Mouse (Mus musculus): Measurements from ENCODE around the gene Arhgef28. TPM values are rescaled to one million over a fixed set of nuclear protein-coding genes. Genes with fewer than 3 reads are reported as not detected.

The Arhgef28 gene
- polyA plus RNA-seq, 1 experiment, result 8.7 TPM

DNA sequence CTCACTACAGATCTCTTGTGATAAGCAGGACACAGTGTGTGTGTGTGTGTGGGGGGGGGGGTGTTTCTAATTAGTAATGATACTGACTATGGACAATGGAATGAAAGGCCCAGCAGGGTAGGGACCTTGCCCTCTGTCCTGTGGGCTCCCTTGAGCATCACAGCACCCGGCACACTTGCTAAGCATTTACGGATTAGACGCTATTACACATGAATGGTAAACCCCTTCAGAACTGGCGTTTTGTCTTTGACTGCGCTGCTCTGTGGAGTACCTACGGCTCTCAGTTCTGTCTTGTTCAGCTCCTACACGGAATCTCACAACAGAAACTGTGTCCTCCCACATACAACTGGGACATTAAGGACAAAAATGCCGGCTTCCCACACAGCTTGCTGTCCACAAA lies 151.0 kb downstream of the Arhgef28 start:
- Histone ChIP-seq H3K27me3 (ENCODE audit: control insufficient read depth, insufficient read depth, low read length) (no peaks in the 10 kb centered on the region), H3K4me3 (replicated peaks; ENCODE audit: insufficient read depth, low read depth, low read length) (no peak overlapping the region), H3K27ac (ENCODE audit: insufficient read depth, low read length) (0 out of 2 replicates have a peak overlapping the region, but pooled peaks have one; percentile 11), H3K4me1 (ENCODE audit: control insufficient read depth, insufficient read depth, low read length) (no peaks in the 10 kb centered on the region)
- no peak for DNase-seq
- WGBS, result 21% methylated on average over 8 of the region's 8 CpGs
- TF ChIP-seq POLR2A (IDR thresholded peaks at IDR 0.05; ENCODE audit: borderline replicate concordance, insufficient read depth, low read length), result no peak
- TF ChIP-seq CTCF (IDR thresholded peaks at IDR 0.05; ENCODE audit: borderline replicate concordance, insufficient read depth, low read depth, low read length), result no peak

DNA sequence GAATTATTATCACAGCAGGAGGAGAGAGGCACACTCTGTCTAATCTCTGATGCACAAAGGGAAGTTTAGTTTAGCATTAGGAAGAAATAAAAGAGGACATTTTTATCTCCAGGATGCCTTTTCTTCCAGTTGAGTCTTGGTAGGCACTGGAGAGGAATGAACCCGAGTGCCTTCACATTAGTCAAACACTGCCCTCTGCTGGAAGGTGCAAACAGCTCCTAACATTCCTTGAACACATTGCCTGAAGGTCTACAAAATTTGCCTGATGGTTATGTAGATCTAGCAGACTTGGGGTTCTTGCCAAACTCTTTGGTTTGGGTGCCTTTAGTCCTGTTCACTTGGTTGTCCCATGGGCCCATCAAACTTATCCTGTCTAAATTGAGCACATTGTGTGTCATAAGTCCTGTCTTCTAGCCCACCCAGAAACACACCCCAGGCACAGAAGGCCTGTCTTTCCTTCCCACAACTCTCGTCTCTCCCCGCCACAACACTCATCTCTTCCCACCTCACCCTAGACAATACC lies 165.6 kb downstream of the Arhgef28 start:
- H3K4me3 ChIP-seq (replicated peaks; ENCODE audit: insufficient read depth, low read depth, low read length), result no peak overlapping the region
- H3K27ac ChIP-seq (ENCODE audit: insufficient read depth, low read length), result no peak overlapping the region
- no peaks in the 10 kb centered on the region for H3K27me3 ChIP-seq (ENCODE audit: control insufficient read depth, insufficient read depth, low read length)
- DNase-seq, result no peak
- TF ChIP-seq CTCF (IDR thresholded peaks at IDR 0.05; ENCODE audit: borderline replicate concordance, insufficient read depth, low read depth, low read length), result no peak
- TF ChIP-seq POLR2A (IDR thresholded peaks at IDR 0.05; ENCODE audit: borderline replicate concordance, insufficient read depth, low read length), result no peak
- 63% methylated on average over 3 of the region's 3 CpGs for WGBS
- H3K4me1 ChIP-seq (ENCODE audit: control insufficient read depth, insufficient read depth, low read length), result no peaks in the 10 kb centered on the region

DNA sequence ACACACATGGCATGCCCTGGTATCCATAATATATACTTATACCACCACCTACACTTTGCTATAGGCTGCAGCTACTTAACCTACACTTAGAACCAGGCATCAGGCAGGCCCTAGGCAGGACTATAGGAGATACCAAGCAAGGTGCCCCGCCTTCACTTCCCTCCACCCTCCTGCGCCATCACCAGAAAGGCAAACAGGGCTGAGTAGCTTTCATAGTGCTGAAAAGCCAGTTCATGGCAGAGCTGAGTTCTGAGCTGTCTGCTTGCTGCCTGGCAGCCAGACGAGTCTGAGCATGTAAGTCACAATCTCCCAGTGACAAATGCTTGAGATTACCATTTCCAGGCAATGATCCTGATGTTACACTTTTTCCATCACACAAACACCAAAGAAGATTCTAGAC lies 167.5 kb downstream of the Arhgef28 start:
- WGBS, result 77% methylated on average over 3 of the region's 3 CpGs
- no peak overlapping the region for H3K27ac ChIP-seq (ENCODE audit: insufficient read depth, low read length)

DNA sequence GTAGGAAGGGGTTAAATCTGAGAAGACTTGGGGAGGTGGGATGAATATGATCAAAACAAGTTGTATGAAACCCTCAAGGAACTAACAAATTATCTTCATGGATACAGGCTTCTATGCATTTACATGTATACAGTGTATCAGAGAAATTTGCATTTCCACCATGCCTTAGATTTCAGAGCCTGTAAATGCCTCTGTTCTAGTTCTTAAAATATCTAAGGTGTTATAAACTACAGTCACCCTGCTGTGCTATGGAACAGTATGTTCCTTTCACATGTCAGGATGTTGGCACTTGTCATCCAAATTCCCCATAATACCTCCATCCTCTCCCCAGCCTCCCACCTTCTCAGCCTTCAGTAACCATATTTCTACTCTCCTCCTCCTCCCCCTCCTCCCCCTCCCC lies 168.5 kb downstream of the Arhgef28 start:
- Histone ChIP-seq H3K4me1 (ENCODE audit: control insufficient read depth, insufficient read depth, low read length) (no peaks in the 10 kb centered on the region), H3K27ac (ENCODE audit: insufficient read depth, low read length) (no peak overlapping the region), H3K4me3 (replicated peaks; ENCODE audit: insufficient read depth, low read depth, low read length) (no peak overlapping the region), H3K27me3 (ENCODE audit: control insufficient read depth, insufficient read depth, low read length) (no peaks in the 10 kb centered on the region)
- no peak for TF ChIP-seq CTCF (IDR thresholded peaks at IDR 0.05; ENCODE audit: borderline replicate concordance, insufficient read depth, low read depth, low read length)
- no peak for TF ChIP-seq POLR2A (IDR thresholded peaks at IDR 0.05; ENCODE audit: borderline replicate concordance, insufficient read depth, low read length)
- DNase-seq, result no peak

More for the DNA sequence above, 167.5 kb downstream of the Arhgef28 start:
- no peaks in the 10 kb centered on the region for H3K4me1 ChIP-seq (ENCODE audit: control insufficient read depth, insufficient read depth, low read length)
- no peaks in the 10 kb centered on the region for H3K27me3 ChIP-seq (ENCODE audit: control insufficient read depth, insufficient read depth, low read length)
- DNase-seq, result no peak
- H3K4me3 ChIP-seq (replicated peaks; ENCODE audit: insufficient read depth, low read depth, low read length), result no peak overlapping the region
- TF ChIP-seq POLR2A (IDR thresholded peaks at IDR 0.05; ENCODE audit: borderline replicate concordance, insufficient read depth, low read length), result no peak
- no peak for TF ChIP-seq CTCF (IDR thresholded peaks at IDR 0.05; ENCODE audit: borderline replicate concordance, insufficient read depth, low read depth, low read length)

DNA sequence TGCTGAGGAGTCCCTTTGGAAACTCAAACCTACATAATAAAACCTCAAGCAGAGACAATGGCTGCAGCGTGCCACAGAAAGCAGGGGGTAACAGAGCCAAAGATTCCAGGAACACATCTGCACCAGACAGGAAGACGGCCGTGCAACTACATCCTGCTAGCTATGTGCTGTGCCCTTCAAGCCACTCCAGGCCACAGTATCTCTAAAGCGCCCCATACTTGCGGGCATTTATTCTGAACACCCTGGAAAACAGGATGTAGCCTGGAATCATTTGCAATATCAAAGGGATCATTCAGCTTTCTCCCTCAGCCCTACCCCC lies 174.6 kb downstream of the Arhgef28 start:
- Histone ChIP-seq H3K27me3 (ENCODE audit: control insufficient read depth, insufficient read depth, low read length) (no peaks in the 10 kb centered on the region), H3K4me1 (ENCODE audit: control insufficient read depth, insufficient read depth, low read length) (no peaks in the 10 kb centered on the region), H3K4me3 (replicated peaks; ENCODE audit: insufficient read depth, low read depth, low read length) (peak overlapping the region; percentile 34), H3K27ac (ENCODE audit: insufficient read depth, low read length) (no peak overlapping the region)
- no peak for DNase-seq
- TF ChIP-seq CTCF (IDR thresholded peaks at IDR 0.05; ENCODE audit: borderline replicate concordance, insufficient read depth, low read depth, low read length) (no peak), POLR2A (IDR thresholded peaks at IDR 0.05; ENCODE audit: borderline replicate concordance, insufficient read depth, low read length) (no peak)
- WGBS, result 31% methylated on average over 5 of the region's 5 CpGs

DNA sequence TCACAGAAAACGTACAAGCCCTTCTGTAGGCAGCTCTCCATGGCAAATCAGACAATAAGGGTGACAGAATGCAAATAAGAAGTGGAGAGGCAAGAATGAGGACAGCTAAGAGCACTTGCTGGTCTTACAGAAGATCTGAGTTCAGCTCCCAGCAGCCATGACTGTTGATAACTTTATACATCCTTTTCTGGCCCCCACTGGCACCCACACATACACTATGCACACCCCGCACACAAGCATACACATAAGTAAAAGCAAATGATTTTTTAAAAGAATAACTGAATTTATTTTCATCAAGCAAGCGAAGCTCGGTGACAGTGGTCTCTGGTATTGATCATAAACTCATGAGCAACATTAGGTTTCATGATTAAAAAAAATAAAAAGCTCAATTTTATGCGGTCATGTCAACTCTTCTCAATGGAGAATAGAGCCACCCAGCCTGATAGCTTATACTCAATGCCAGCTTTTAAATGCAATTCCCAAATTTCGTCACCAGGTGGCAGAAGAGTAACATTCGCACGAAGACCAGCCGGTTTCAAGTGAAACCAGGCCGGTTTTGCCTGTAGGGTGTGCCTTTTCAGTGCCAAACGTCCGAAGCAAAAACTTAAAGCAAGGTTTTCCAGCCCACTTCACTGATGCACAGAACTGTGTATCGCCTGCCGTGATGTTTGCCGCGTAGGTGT lies 175.1 kb downstream of the Arhgef28 start:
- peak; percentile 63 to 67 for DNase-seq
- Histone ChIP-seq H3K4me1 (ENCODE audit: control insufficient read depth, insufficient read depth, low read length) (no peaks in the 10 kb centered on the region), H3K27ac (ENCODE audit: insufficient read depth, low read length) (no peak overlapping the region), H3K4me3 (replicated peaks; ENCODE audit: insufficient read depth, low read depth, low read length) (peak overlapping the region; percentile 34), H3K27me3 (ENCODE audit: control insufficient read depth, insufficient read depth, low read length) (no peaks in the 10 kb centered on the region)
- TF ChIP-seq POLR2A (IDR thresholded peaks at IDR 0.05; ENCODE audit: borderline replicate concordance, insufficient read depth, low read length), result no peak
- TF ChIP-seq CTCF (IDR thresholded peaks at IDR 0.05; ENCODE audit: borderline replicate concordance, insufficient read depth, low read depth, low read length), result peak; percentile 75
- WGBS, result 11% methylated on average over 16 of the region's 16 CpGs

DNA sequence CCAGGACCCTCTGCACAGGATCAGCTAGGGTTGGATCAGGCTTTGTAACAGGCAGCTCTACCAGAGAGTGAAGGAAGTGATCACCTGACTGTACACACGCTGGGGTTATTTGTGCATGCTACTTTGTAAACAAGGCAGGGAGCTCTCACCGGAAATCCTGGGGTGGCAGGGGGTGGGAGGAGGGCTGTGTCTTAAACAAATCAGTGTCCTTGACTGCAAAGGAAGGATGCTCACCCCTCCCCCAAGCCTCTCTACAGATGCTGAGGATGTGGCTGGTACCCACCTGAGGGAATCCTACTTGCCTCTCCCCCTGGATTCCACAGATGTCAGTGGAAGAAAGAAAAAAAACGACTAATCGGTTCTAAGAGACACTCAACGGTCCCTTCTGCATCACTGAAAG lies 176.2 kb downstream of the Arhgef28 start:
- no peak for DNase-seq
- 22% methylated on average over 5 of the region's 5 CpGs for WGBS
- Histone ChIP-seq H3K27ac (ENCODE audit: insufficient read depth, low read length) (no peak overlapping the region), H3K27me3 (ENCODE audit: control insufficient read depth, insufficient read depth, low read length) (no peaks in the 10 kb centered on the region), H3K4me3 (replicated peaks; ENCODE audit: insufficient read depth, low read depth, low read length) (no peak overlapping the region), H3K4me1 (ENCODE audit: control insufficient read depth, insufficient read depth, low read length) (no peaks in the 10 kb centered on the region)
- TF ChIP-seq CTCF (IDR thresholded peaks at IDR 0.05; ENCODE audit: borderline replicate concordance, insufficient read depth, low read depth, low read length) (no peak), POLR2A (IDR thresholded peaks at IDR 0.05; ENCODE audit: borderline replicate concordance, insufficient read depth, low read length) (no peak)

DNA sequence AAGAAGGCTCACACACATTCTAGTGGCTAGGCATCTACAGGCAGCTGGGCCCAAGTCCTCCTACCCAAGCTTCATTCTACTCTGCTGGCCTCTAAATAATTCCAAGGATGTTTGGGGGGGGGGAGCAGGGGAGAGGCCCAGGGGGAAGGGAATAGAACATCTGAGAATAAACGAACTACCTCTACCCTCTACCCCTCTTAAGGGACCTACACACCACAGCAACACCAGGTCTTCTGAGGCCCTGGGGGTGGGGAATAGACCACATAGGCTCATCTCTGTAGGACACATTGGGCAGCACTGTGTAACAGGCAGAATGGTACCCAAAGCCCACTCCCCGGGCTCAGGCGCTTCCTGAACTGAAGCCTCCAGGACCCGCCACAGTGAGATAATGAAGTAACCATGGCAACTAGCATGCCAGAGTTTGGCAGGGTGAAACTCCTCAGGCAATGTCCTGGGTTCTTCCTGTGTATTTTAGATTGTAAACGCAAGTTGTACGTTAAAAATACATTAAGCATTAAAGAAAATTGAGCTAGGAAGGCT lies 177.5 kb downstream of the Arhgef28 start:
- no peak overlapping the region for H3K4me3 ChIP-seq (replicated peaks; ENCODE audit: insufficient read depth, low read depth, low read length)
- H3K27ac ChIP-seq (ENCODE audit: insufficient read depth, low read length), result no peak overlapping the region
- no peak for DNase-seq
- TF ChIP-seq POLR2A (IDR thresholded peaks at IDR 0.05; ENCODE audit: borderline replicate concordance, insufficient read depth, low read length), result no peak
- TF ChIP-seq CTCF (IDR thresholded peaks at IDR 0.05; ENCODE audit: borderline replicate concordance, insufficient read depth, low read depth, low read length), result no peak
- 44% methylated on average over 6 of the region's 6 CpGs for WGBS
- no peaks in the 10 kb centered on the region for H3K4me1 ChIP-seq (ENCODE audit: control insufficient read depth, insufficient read depth, low read length)
- H3K27me3 ChIP-seq (ENCODE audit: control insufficient read depth, insufficient read depth, low read length), result no peaks in the 10 kb centered on the region
